Mouse (Mus musculus): ENCODE results near the gene Gm20388. TPM values are rescaled to one million over a fixed set of nuclear protein-coding genes. Genes with fewer than 3 reads are reported as not detected.

Gene Gm20388
- polyA plus RNA-seq, 1 experiment, result 49.7 TPM

- TF ChIP-seq CTCF (conservative IDR thresholded peaks at IDR 0.05; ENCODE audit: insufficient read depth, insufficient read length, low read depth, low read length) (no peak), POLR2A (IDR thresholded peaks at IDR 0.05; ENCODE audit: low read depth, low read length) (no peak)
- Histone ChIP-seq H3K4me1 (ENCODE audit: control insufficient read depth, insufficient read depth, low read length) (no peaks in the 10 kb centered on the region), H3K27ac (ENCODE audit: insufficient read depth, low read depth, low read length) (no peak overlapping the region), H3K27me3 (replicated peaks; ENCODE audit: control insufficient read depth, insufficient read depth, low read length) (no peaks in the 10 kb centered on the region), H3K4me3 (ENCODE audit: insufficient read depth, low read depth, low read length) (no peak overlapping the region), H3K36me3 (ENCODE audit: control insufficient read depth, insufficient read depth, low read length) (no peaks in the 10 kb centered on the region)
- DNase-seq, result peak; percentile 36
- WGBS, result 77% methylated on average over 21 of the region's 21 CpGs
Measured at GRCm38 (mm10) chr8:120347734-120348341, 437.2 kb downstream of the Gm20388 start.

GRCm38 (mm10) chr8:120348922-120349321 is 438.3 kb downstream of the Gm20388 start:
- Histone ChIP-seq H3K27me3 (replicated peaks; ENCODE audit: control insufficient read depth, insufficient read depth, low read length) (no peaks in the 10 kb centered on the region), H3K4me3 (ENCODE audit: insufficient read depth, low read depth, low read length) (no peak overlapping the region), H3K36me3 (ENCODE audit: control insufficient read depth, insufficient read depth, low read length) (no peaks in the 10 kb centered on the region), H3K4me1 (ENCODE audit: control insufficient read depth, insufficient read depth, low read length) (no peaks in the 10 kb centered on the region), H3K27ac (ENCODE audit: insufficient read depth, low read depth, low read length) (no peak overlapping the region)
- 22% methylated on average over 11 of the region's 11 CpGs for WGBS
- no peak for TF ChIP-seq POLR2A (IDR thresholded peaks at IDR 0.05; ENCODE audit: low read depth, low read length)
- TF ChIP-seq CTCF (conservative IDR thresholded peaks at IDR 0.05; ENCODE audit: insufficient read depth, insufficient read length, low read depth, low read length), result no peak
- DNase-seq, result peak; percentile 36

GRCm38 (mm10) chr8:120351332-120352071 is 440.9 kb downstream of the Gm20388 start:
- H3K4me1 ChIP-seq (ENCODE audit: control insufficient read depth, insufficient read depth, low read length), result no peaks in the 10 kb centered on the region
- no peak overlapping the region for H3K27ac ChIP-seq (ENCODE audit: insufficient read depth, low read depth, low read length)
- WGBS, result 35% methylated on average over 7 of the region's 7 CpGs
- TF ChIP-seq POLR2A (IDR thresholded peaks at IDR 0.05; ENCODE audit: low read depth, low read length), result no peak
- TF ChIP-seq CTCF (conservative IDR thresholded peaks at IDR 0.05; ENCODE audit: insufficient read depth, insufficient read length, low read depth, low read length), result no peak
- no peaks in the 10 kb centered on the region for H3K27me3 ChIP-seq (replicated peaks; ENCODE audit: control insufficient read depth, insufficient read depth, low read length)
- H3K36me3 ChIP-seq (ENCODE audit: control insufficient read depth, insufficient read depth, low read length), result no peaks in the 10 kb centered on the region
- no peak overlapping the region for H3K4me3 ChIP-seq (ENCODE audit: insufficient read depth, low read depth, low read length)
- DNase-seq, result peak; percentile 74

- H3K27ac ChIP-seq (ENCODE audit: insufficient read depth, low read depth, low read length), result no peak overlapping the region
- 69% methylated on average over 10 of the region's 10 CpGs for WGBS
- no peaks in the 10 kb centered on the region for H3K4me1 ChIP-seq (ENCODE audit: control insufficient read depth, insufficient read depth, low read length)
Measured at GRCm38 (mm10) chr8:120352096-120352495, 441.5 kb downstream of the Gm20388 start.

GRCm38 (mm10) chr8:120356067-120356466 is 445.4 kb downstream of the Gm20388 start:
- WGBS, result 67% methylated on average over 9 of the region's 9 CpGs
- Histone ChIP-seq H3K4me1 (ENCODE audit: control insufficient read depth, insufficient read depth, low read length) (no peaks in the 10 kb centered on the region), H3K36me3 (ENCODE audit: control insufficient read depth, insufficient read depth, low read length) (no peaks in the 10 kb centered on the region), H3K27ac (ENCODE audit: insufficient read depth, low read depth, low read length) (no peak overlapping the region), H3K4me3 (ENCODE audit: insufficient read depth, low read depth, low read length) (no peak overlapping the region), H3K27me3 (replicated peaks; ENCODE audit: control insufficient read depth, insufficient read depth, low read length) (no peaks in the 10 kb centered on the region)
- no peak for DNase-seq
- TF ChIP-seq POLR2A (IDR thresholded peaks at IDR 0.05; ENCODE audit: low read depth, low read length), result no peak
- TF ChIP-seq CTCF (conservative IDR thresholded peaks at IDR 0.05; ENCODE audit: insufficient read depth, insufficient read length, low read depth, low read length), result 0 out of 2 replicates have a peak, but pooled peaks have one; percentile 2

More at GRCm38 (mm10) chr8:120352096-120352495, 441.5 kb downstream of the Gm20388 start:
- TF ChIP-seq CTCF (conservative IDR thresholded peaks at IDR 0.05; ENCODE audit: insufficient read depth, insufficient read length, low read depth, low read length) (no peak), POLR2A (IDR thresholded peaks at IDR 0.05; ENCODE audit: low read depth, low read length) (no peak)
- DNase-seq, result no peak
- Histone ChIP-seq H3K4me3 (ENCODE audit: insufficient read depth, low read depth, low read length) (no peak overlapping the region), H3K36me3 (ENCODE audit: control insufficient read depth, insufficient read depth, low read length) (no peaks in the 10 kb centered on the region), H3K27me3 (replicated peaks; ENCODE audit: control insufficient read depth, insufficient read depth, low read length) (no peaks in the 10 kb centered on the region)

GRCm38 (mm10) chr8:120357504-120357903 is 446.9 kb downstream of the Gm20388 start:
- WGBS, result 89% methylated on average over 6 of the region's 6 CpGs
- no peaks in the 10 kb centered on the region for H3K27me3 ChIP-seq (replicated peaks; ENCODE audit: control insufficient read depth, insufficient read depth, low read length)
- TF ChIP-seq POLR2A (IDR thresholded peaks at IDR 0.05; ENCODE audit: low read depth, low read length) (no peak), CTCF (conservative IDR thresholded peaks at IDR 0.05; ENCODE audit: insufficient read depth, insufficient read length, low read depth, low read length) (no peak)
- no peak for DNase-seq
- H3K4me3 ChIP-seq (ENCODE audit: insufficient read depth, low read depth, low read length), result no peak overlapping the region
- no peaks in the 10 kb centered on the region for H3K4me1 ChIP-seq (ENCODE audit: control insufficient read depth, insufficient read depth, low read length)
- H3K27ac ChIP-seq (ENCODE audit: insufficient read depth, low read depth, low read length), result no peak overlapping the region
- H3K36me3 ChIP-seq (ENCODE audit: control insufficient read depth, insufficient read depth, low read length), result no peaks in the 10 kb centered on the region

- Histone ChIP-seq H3K36me3 (ENCODE audit: control insufficient read depth, insufficient read depth, low read length) (no peaks in the 10 kb centered on the region), H3K27me3 (replicated peaks; ENCODE audit: control insufficient read depth, insufficient read depth, low read length) (no peaks in the 10 kb centered on the region), H3K27ac (ENCODE audit: insufficient read depth, low read depth, low read length) (no peak overlapping the region), H3K4me1 (ENCODE audit: control insufficient read depth, insufficient read depth, low read length) (peaks cover 13% of the 10 kb centered on the region; the same call in 1 of the 2 replicates), H3K4me3 (ENCODE audit: insufficient read depth, low read depth, low read length) (no peak overlapping the region)
- 86% methylated on average over 8 of the region's 8 CpGs for WGBS
- peak; percentile 80 for DNase-seq
- TF ChIP-seq POLR2A (IDR thresholded peaks at IDR 0.05; ENCODE audit: low read depth, low read length) (no peak), CTCF (conservative IDR thresholded peaks at IDR 0.05; ENCODE audit: insufficient read depth, insufficient read length, low read depth, low read length) (no peak)
Measured at GRCm38 (mm10) chr8:120361301-120361700, 450.7 kb downstream of the Gm20388 start.

Data from kidney, adult 2 months (tissue).